Mouse (Mus musculus): Measurements from ENCODE around the gene Gm20696.

- TF ChIP-seq CTCF (IDR thresholded peaks at IDR 0.05; ENCODE audit: extremely low read depth, insufficient read depth, low read length) (no peak), POLR2A (IDR thresholded peaks at IDR 0.05; ENCODE audit: extremely low read depth, insufficient read depth, low read length) (no peak)
Measured at GRCm38 (mm10) chr6:99342416-99342815, 324.2 kb downstream of the Gm20696 start.
